Mouse (Mus musculus): ENCODE measurements around the gene Ltbp4. TPM values are rescaled to one million over a fixed set of nuclear protein-coding genes. Genes with fewer than 3 reads are reported as not detected.

Ltbp4 gene
- polyA plus RNA-seq, 1 experiment from 2014 or later = 7.2 TPM

DNA sequence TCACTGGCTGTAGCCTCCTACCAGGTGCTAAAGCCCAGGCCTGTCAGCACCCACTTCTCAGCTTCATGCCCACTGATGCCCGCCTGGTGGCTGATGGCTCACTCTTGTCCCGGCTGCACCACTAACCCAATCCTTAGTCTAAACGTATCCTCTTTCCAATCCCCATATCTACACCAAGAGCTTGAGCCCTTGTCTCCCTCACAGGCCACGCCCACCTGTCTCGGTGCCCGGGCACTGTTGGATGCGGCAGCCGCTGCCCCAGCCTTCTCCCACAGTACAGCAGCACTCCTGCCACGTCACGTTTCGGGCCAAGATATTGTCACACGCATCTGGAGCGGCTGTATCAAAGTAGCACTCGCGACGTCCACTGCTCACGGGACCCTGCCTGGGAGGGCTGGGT, 27.2 kb downstream of the Ltbp4 start:
- 8% methylated on average over 17 of the region's 17 CpGs for WGBS (ENCODE audit: insufficient replicate concordance)
- no peak for ATAC-seq
- Histone ChIP-seq H3K9ac (replicated peaks) (no peak overlapping the region), H3K27ac (ENCODE audit: low read depth) (no peak overlapping the region), H3K9me3 (ENCODE audit: low read length) (peaks cover 6% of the 10 kb centered on the region), H3K4me2 (ENCODE audit: low read depth, low read length) (no peak overlapping the region; the same call in 1 of the 2 replicates), H3K4me3 (ENCODE audit: low read depth, low read length) (no peak overlapping the region), H3K36me3 (replicated peaks; ENCODE audit: insufficient read depth, low read length) (no peaks in the 10 kb centered on the region), H3K27me3 (ENCODE audit: insufficient read depth, low read length) (peaks cover 13% of the 10 kb centered on the region; the same call in 1 of the 2 replicates), H3K4me1 (ENCODE audit: insufficient read depth) (no peaks in the 10 kb centered on the region)
- no peak for TF ChIP-seq CTCF (IDR thresholded peaks at IDR 0.05; ENCODE audit: low read depth)
- no peak for TF ChIP-seq EP300 (IDR thresholded peaks at IDR 0.05; ENCODE audit: low read depth)
- DNase-seq = no peak

DNA sequence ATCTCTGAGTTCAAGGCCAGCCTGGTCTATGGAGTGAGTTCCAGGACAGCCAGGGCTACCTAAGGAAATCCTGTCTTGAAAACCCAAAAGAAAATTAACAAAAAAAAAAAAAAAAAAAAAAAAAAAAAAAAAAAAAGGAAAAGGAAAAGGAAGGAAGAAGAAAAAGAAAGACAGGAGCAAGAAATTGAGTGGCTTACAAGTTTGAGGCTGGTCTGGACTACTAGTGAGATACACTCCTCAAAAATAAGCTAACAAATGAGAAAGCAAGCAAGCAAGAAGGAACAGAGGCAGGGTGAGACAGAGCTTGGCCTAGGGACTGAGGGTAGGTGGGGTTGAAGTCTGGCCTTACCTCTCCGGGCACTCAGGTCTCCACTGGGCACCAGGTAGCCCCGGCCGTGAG, 27.7 kb downstream of the Ltbp4 start:
- peaks cover 13% of the 10 kb centered on the region; the same call in 1 of the 2 replicates for H3K27me3 ChIP-seq (ENCODE audit: insufficient read depth, low read length)
- no peak overlapping the region for H3K9ac ChIP-seq (replicated peaks)
- no peak overlapping the region for H3K27ac ChIP-seq (ENCODE audit: low read depth)
- H3K9me3 ChIP-seq (ENCODE audit: low read length) = peaks cover 6% of the 10 kb centered on the region
- H3K36me3 ChIP-seq (replicated peaks; ENCODE audit: insufficient read depth, low read length) = no peaks in the 10 kb centered on the region
- DNase-seq (no peak), ATAC-seq (no peak)
- 69% methylated on average over 3 of the region's 3 CpGs for WGBS (ENCODE audit: insufficient replicate concordance)
- no peaks in the 10 kb centered on the region for H3K4me1 ChIP-seq (ENCODE audit: insufficient read depth)
- no peak for TF ChIP-seq CTCF (IDR thresholded peaks at IDR 0.05; ENCODE audit: low read depth)
- TF ChIP-seq EP300 (IDR thresholded peaks at IDR 0.05; ENCODE audit: low read depth) = no peak
- H3K4me2 ChIP-seq (ENCODE audit: low read depth, low read length) = no peak overlapping the region
- H3K4me3 ChIP-seq (ENCODE audit: low read depth, low read length) = no peak overlapping the region

DNA sequence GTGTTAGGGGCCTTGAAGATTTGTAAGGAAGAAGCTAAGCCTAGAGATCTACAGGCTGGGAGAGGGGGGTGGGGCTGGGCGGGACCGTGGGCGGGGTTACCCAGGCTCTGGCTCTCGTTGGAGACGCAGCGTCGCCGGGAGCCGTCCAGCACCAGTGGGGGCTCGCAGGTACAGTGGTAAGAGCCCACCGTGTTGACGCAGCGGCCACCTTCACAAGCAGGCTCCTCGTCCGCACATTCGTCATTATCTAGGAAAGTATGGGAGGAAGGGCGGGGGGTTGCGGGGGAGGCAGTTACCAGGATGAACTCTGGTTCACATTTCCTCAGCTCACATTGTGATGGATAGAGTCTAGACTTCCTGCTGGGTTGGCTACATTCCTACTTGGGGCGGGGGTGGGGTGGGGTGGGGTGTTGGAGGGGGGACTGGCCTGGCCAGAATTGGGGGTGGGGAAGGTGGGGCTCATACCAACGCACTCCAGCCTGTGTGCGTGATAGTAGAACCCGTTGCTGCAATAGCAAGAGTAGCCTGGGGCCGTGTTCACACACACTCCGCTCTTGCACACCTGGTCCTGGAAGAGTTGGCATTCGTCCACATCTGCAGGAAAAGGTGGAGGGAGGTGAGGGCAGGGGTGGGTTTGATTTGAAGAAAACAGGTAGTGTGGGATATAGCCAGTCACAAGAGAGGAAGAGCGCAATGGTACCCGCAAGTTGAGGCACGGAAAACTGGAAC, 28.5 kb downstream of the Ltbp4 start:
- 14% methylated on average over 28 of the region's 28 CpGs for WGBS (ENCODE audit: insufficient replicate concordance)
- Histone ChIP-seq H3K9ac (replicated peaks) (no peak overlapping the region), H3K4me1 (ENCODE audit: insufficient read depth) (no peaks in the 10 kb centered on the region), H3K4me2 (ENCODE audit: low read depth, low read length) (peak overlapping the region; percentile 58), H3K27me3 (ENCODE audit: insufficient read depth, low read length) (peaks cover 13% of the 10 kb centered on the region; the same call in 1 of the 2 replicates), H3K9me3 (ENCODE audit: low read length) (peaks cover 5% of the 10 kb centered on the region), H3K36me3 (replicated peaks; ENCODE audit: insufficient read depth, low read length) (no peaks in the 10 kb centered on the region), H3K4me3 (ENCODE audit: low read depth, low read length) (no peak overlapping the region), H3K27ac (ENCODE audit: low read depth) (no peak overlapping the region)
- TF ChIP-seq CTCF (IDR thresholded peaks at IDR 0.05; ENCODE audit: low read depth) = no peak
- TF ChIP-seq EP300 (IDR thresholded peaks at IDR 0.05; ENCODE audit: low read depth) = no peak
- no peak for DNase-seq
- ATAC-seq = no peak

DNA sequence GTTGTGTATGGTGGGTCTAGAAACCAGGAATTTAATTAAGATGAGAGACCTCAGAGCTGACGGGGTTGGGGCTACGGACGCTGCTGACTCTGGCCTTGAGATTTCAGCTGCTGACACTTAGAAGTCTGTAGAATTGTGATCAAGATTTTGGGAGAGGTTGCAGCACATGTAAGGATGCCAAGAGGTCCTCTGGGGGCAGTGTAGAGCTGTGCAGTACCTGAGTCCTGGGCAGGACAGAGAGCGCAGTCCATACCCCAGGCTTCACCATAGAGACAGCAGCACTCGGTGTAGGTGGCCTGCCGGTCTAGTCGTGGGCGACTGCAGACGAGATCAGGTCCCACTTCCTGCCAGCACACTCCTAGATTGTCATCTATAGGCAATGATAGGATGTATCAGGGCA, 29.9 kb downstream of the Ltbp4 start:
- no peak overlapping the region for H3K9ac ChIP-seq (replicated peaks)
- DNase-seq (no peak), ATAC-seq (no peak)
- 67% methylated on average over 9 of the region's 9 CpGs for WGBS (ENCODE audit: insufficient replicate concordance)
- no peaks in the 10 kb centered on the region for H3K36me3 ChIP-seq (replicated peaks; ENCODE audit: insufficient read depth, low read length)
- no peak overlapping the region for H3K27ac ChIP-seq (ENCODE audit: low read depth)
- H3K4me3 ChIP-seq (ENCODE audit: low read depth, low read length) = no peak overlapping the region
- TF ChIP-seq CTCF (IDR thresholded peaks at IDR 0.05; ENCODE audit: low read depth) = peak; percentile 27; the same call in 1 of the 2 replicates
- TF ChIP-seq EP300 (IDR thresholded peaks at IDR 0.05; ENCODE audit: low read depth) = no peak
- peaks cover 13% of the 10 kb centered on the region; the same call in 1 of the 2 replicates for H3K27me3 ChIP-seq (ENCODE audit: insufficient read depth, low read length)
- H3K4me2 ChIP-seq (ENCODE audit: low read depth, low read length) = no peak overlapping the region
- H3K4me1 ChIP-seq (ENCODE audit: insufficient read depth) = no peaks in the 10 kb centered on the region
- no peaks in the 10 kb centered on the region for H3K9me3 ChIP-seq (ENCODE audit: low read length)

DNA sequence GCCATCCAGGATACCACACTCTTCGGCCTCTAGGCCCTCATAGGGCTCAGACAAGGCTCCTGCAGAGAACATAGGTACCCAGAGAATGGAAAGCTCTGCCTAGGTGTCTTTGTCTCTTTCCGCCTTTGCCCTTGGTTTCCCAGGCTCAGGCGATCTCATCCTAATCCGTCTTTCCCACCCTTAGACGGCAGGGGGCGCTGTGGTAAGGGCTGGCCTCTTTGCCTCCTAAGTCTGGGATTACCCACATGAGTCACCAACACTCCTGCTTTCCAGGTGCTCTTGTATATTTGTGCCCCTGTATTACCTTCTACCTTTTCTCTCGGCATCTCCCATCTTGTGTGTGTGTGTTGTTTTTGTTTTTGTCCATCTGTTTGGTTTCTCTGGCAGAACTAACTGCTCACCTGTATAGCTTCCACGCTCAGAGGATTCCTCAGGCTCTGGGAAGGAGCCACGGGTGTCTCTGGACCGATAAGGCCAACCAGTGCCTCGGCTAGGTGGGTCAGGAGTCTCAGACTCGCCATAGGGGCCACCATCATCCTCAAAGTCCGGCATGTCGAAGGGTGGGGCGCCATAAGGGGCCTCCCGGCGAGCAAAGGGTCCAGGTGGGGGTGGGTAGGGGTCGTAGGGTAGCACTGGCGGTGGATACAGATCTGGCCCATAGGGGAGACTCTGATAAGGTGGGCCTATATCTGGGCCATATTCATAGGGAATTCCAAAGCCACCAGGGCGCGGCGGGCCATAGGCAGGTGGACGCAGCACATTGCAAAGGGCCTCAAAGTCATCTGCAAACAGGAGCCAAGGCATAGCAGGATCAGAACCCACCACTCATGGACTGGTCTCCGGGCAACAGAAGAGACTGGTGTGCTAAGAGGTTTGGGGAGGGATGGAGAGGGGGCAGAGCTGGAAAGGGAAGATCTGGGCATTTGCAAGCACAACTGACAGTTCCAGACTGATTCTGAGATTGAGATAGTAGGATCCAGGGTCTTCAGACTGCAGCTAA, 31.0 kb downstream of the Ltbp4 start:
- no peak overlapping the region for H3K4me2 ChIP-seq (ENCODE audit: low read depth, low read length)
- ATAC-seq (no peak), DNase-seq (peak; percentile 61)
- H3K4me1 ChIP-seq (ENCODE audit: insufficient read depth) = no peaks in the 10 kb centered on the region
- H3K9me3 ChIP-seq (ENCODE audit: low read length) = no peaks in the 10 kb centered on the region
- peaks cover 16% of the 10 kb centered on the region for H3K27me3 ChIP-seq (ENCODE audit: insufficient read depth, low read length)
- no peak overlapping the region for H3K9ac ChIP-seq (replicated peaks)
- no peak overlapping the region for H3K4me3 ChIP-seq (ENCODE audit: low read depth, low read length)
- WGBS (ENCODE audit: insufficient replicate concordance) = 71% methylated on average over 24 of the region's 24 CpGs
- peak; percentile 72 for TF ChIP-seq CTCF (IDR thresholded peaks at IDR 0.05; ENCODE audit: low read depth)
- no peak for TF ChIP-seq EP300 (IDR thresholded peaks at IDR 0.05; ENCODE audit: low read depth)
- H3K36me3 ChIP-seq (replicated peaks; ENCODE audit: insufficient read depth, low read length) = no peaks in the 10 kb centered on the region
- H3K27ac ChIP-seq (ENCODE audit: low read depth) = no peak overlapping the region

Data from liver, postnatal 0 days (tissue).